Mouse (Mus musculus) thymus, adult 2 months (tissue): ENCODE data around the gene Tekt1.

Experiments
- CTCF ChIP-seq: fragments of 200-500 bp; IDR thresholded peaks from 2 replicates; pipeline ENCODE4 v1.5.1; 2012; ENCODE audit warnings: mild to moderate bottlenecking, control low read depth, low read length, moderate library complexity, borderline replicate concordance; ENCODE audit not compliant: control insufficient read depth, poor library complexity, insufficient read depth; ENCODE audit errors: extremely low read depth
- POLR2A ChIP-seq: fragments of 200-500 bp; IDR thresholded peaks from 2 replicates; pipeline ENCODE4 v1.6.1; 2012; ENCODE audit warnings: mild to moderate bottlenecking, low read length, control low read depth, moderate library complexity; ENCODE audit not compliant: control insufficient read depth, poor library complexity, insufficient read depth; ENCODE audit errors: extremely low read depth

- TF ChIP-seq CTCF (no peak), POLR2A (no peak)
These were observed at the start of gene Tekt1 for GRCm38 (mm10) chr11:72362347-72362741.
